13 mouse cellular contexts compared by ENCODE assay signal in the genomic region with DNA sequence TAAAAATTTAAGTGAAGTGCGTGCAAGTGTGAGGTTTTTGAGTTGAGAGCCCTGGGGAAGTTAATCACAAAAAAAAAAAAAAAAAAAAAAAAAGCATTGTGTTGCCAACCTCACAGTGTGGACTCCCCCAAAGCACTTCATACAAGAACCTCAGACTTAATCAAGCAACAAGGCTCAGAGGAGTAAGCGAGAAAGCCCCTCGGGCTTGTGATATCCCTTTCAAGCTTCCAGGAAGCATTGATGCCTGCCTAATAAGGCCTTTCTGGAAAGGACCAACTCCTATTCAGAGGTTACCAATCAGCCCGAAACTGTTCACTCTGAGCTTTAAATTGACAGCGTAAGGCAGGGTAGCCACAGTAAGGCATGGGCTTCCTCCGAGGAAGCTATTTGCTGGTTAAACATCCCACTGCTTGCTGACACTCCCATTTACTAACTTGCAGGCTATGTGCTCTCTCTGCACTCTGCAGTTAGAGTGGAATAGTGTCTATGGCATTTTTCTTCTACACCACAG.
DNase-seq lines count a peak whose midpoint lies in the region; ATAC-seq lines count a peak whose summit lies in the region.
"Had no signal": no experiment of that assay in that cellular context is flagged by ENCODE, and none has a peak within 500 bp of the region (broad histone marks: within the 10 kb centered on the region; RNA-seq: fewer than 3 reads in every experiment).

No protein-coding gene starts in this region.

- intact Hi-C loops in left cerebral cortex, postnatal 14 days (cut with DNase I), result no loop called here

- no peaks in the 10 kb centered on the region for H3K9me3 ChIP-seq in embryonic facial prominence, embryonic 14.5 days (ENCODE audit: control insufficient read depth, low read length)
- no peaks in the 10 kb centered on the region for H3K9me3 ChIP-seq in hindbrain, embryonic 13.5 days
- no peaks in the 10 kb centered on the region for H3K9me3 ChIP-seq in midbrain, embryonic 14.5 days (ENCODE audit: control insufficient read depth, low read length)
- H3K9me3 ChIP-seq: intestine, embryonic 15.5 days; limb, embryonic 13.5 days; lung, embryonic 15.5 days had no signal

- no peak overlapping the region for H3K4me3 ChIP-seq in embryonic facial prominence, embryonic 14.5 days (ENCODE audit: low read depth, low read length)
- H3K4me3 ChIP-seq in hindbrain, embryonic 13.5 days, result no peak overlapping the region
- no peak overlapping the region for H3K4me3 ChIP-seq in midbrain, embryonic 14.5 days (replicated peaks; ENCODE audit: low read depth, low read length)
- H3K4me3 ChIP-seq: intestine, embryonic 15.5 days; limb, embryonic 13.5 days; lung, embryonic 15.5 days had no signal

- 28% methylated on average over 6 of the region's 6 CpGs for WGBS in embryonic facial prominence, embryonic 14.5 days
- 24% methylated on average over 6 of the region's 6 CpGs for WGBS in hindbrain, embryonic 13.5 days
- 14% methylated on average over 6 of the region's 6 CpGs for WGBS in midbrain, embryonic 14.5 days

- DNase-seq in embryonic facial prominence, embryonic 14.5 days (ENCODE audit: low spot score), result peak; percentile 31
- peak; percentile 63 for DNase-seq in midbrain, embryonic 14.5 days
- DNase-seq in frontal cortex, postnatal 14 days (ENCODE audit: low spot score in 2 of 2), result no peak
- no peak for DNase-seq in gastrocnemius, adult 18-20 months (ENCODE audit: low spot score)
- DNase-seq in layer of hippocampus, adult 9-10 months (ENCODE audit: low spot score), result no peak
- DNase-seq in left cerebral cortex, postnatal 14 days (ENCODE audit: low spot score in 2 of 2), result no peak
- DNase-seq: cerebellum, postnatal 25 days had no signal

- no peak overlapping the region for H3K27ac ChIP-seq in embryonic facial prominence, embryonic 14.5 days (replicated peaks; ENCODE audit: low read depth, low read length)
- peak overlapping the region; percentile 44 for H3K27ac ChIP-seq in hindbrain, embryonic 13.5 days
- H3K27ac ChIP-seq in midbrain, embryonic 14.5 days (replicated peaks; ENCODE audit: low read depth, low read length), result 0 out of 2 replicates have a peak overlapping the region, but pooled peaks have one; percentile 32
- H3K27ac ChIP-seq: intestine, embryonic 15.5 days; limb, embryonic 13.5 days; lung, embryonic 15.5 days had no signal

- ATAC-seq in common myeloid progenitor, adult 5-6 weeks (replicated peaks; ENCODE audit: low read depth, poor library complexity, severe bottlenecking), result peak; percentile 82
- no peak for ATAC-seq in embryonic facial prominence, embryonic 14.5 days (ENCODE audit: low read depth)
- ATAC-seq in hindbrain, embryonic 13.5 days (ENCODE audit: low FRiP score), result peak; percentile 72
- ATAC-seq in midbrain, embryonic 14.5 days (ENCODE audit: low FRiP score, low TSS enrichment), result peak; percentile 67
- ATAC-seq: intestine, embryonic 15.5 days had no signal

- H3K9ac ChIP-seq in embryonic facial prominence, embryonic 14.5 days (ENCODE audit: low read depth, low read length), result no peak overlapping the region; the same call in 1 of the 2 replicates
- no peak overlapping the region for H3K9ac ChIP-seq in hindbrain, embryonic 13.5 days
- no peak overlapping the region for H3K9ac ChIP-seq in midbrain, embryonic 14.5 days (replicated peaks; ENCODE audit: low read length)
- H3K9ac ChIP-seq: intestine, embryonic 15.5 days; limb, embryonic 13.5 days; lung, embryonic 15.5 days had no signal

- no peaks in the 10 kb centered on the region for H3K36me3 ChIP-seq in embryonic facial prominence, embryonic 14.5 days (ENCODE audit: control insufficient read depth, insufficient read depth, low read length)
- no peaks in the 10 kb centered on the region for H3K36me3 ChIP-seq in hindbrain, embryonic 13.5 days
- no peaks in the 10 kb centered on the region for H3K36me3 ChIP-seq in midbrain, embryonic 14.5 days (ENCODE audit: control insufficient read depth, insufficient read depth, low read length)
- H3K36me3 ChIP-seq: intestine, embryonic 15.5 days; limb, embryonic 13.5 days; lung, embryonic 15.5 days had no signal

- peaks cover 5% of the 10 kb centered on the region; the same call in 1 of the 2 replicates for H3K4me1 ChIP-seq in embryonic facial prominence, embryonic 14.5 days (ENCODE audit: control insufficient read depth, insufficient read depth, low read length)
- H3K4me1 ChIP-seq in hindbrain, embryonic 13.5 days (replicated peaks), result peaks cover 8% of the 10 kb centered on the region
- peaks cover 12% of the 10 kb centered on the region; the same call in 1 of the 2 replicates for H3K4me1 ChIP-seq in midbrain, embryonic 14.5 days (ENCODE audit: control insufficient read depth, insufficient read depth, low read length)
- H3K4me1 ChIP-seq: intestine, embryonic 15.5 days; lung, embryonic 15.5 days had no signal

- H3K4me2 ChIP-seq in embryonic facial prominence, embryonic 14.5 days (ENCODE audit: low read depth, low read length), result no peak overlapping the region
- H3K4me2 ChIP-seq in hindbrain, embryonic 13.5 days, result no peak overlapping the region
- peak overlapping the region; percentile 10; the same call in 1 of the 2 replicates for H3K4me2 ChIP-seq in midbrain, embryonic 14.5 days (ENCODE audit: low read length)
- H3K4me2 ChIP-seq: intestine, embryonic 15.5 days; limb, embryonic 13.5 days; lung, embryonic 15.5 days had no signal

- no peaks in the 10 kb centered on the region for H3K27me3 ChIP-seq in embryonic facial prominence, embryonic 14.5 days (replicated peaks; ENCODE audit: control insufficient read depth, insufficient read depth, low read length)
- H3K27me3 ChIP-seq in hindbrain, embryonic 13.5 days, result peaks cover 18% of the 10 kb centered on the region
- H3K27me3 ChIP-seq in midbrain, embryonic 14.5 days (ENCODE audit: control insufficient read depth, insufficient read depth, low read length), result no peaks in the 10 kb centered on the region
- H3K27me3 ChIP-seq: CH12.LX; intestine, embryonic 15.5 days; limb, embryonic 13.5 days; lung, embryonic 15.5 days had no signal

Comparison
In these comparisons a context has a peak if more than half of its experiments do, and no peak if none do; other contexts are left out.
1. DNase-seq: peak in embryonic facial prominence, embryonic 14.5 days (single experiment) and midbrain, embryonic 14.5 days (single experiment); none in frontal cortex, postnatal 14 days (0 of 2), gastrocnemius, adult 18-20 months (single experiment), layer of hippocampus, adult 9-10 months (single experiment) and left cerebral cortex, postnatal 14 days (0 of 2).